Mouse (Mus musculus) embryo, embryonic 11 days (tissue): ENCODE results near the gene Nup85.

Experiments
- DNase-seq: peaks from one replicate; pipeline ENCODE4 v3.0.0-alpha.2; 2015

Nup85 gene

GRCm38 (mm10) chr11:115584376-115585073 is 20.3 kb downstream of the Nup85 start:
- DNase-seq = no peak

GRCm38 (mm10) chr11:115585573-115586100 is 21.4 kb downstream of the Nup85 start:
- no peak for DNase-seq

GRCm38 (mm10) chr11:115586403-115586802 is 22.2 kb downstream of the Nup85 start:
- DNase-seq = no peak

GRCm38 (mm10) chr11:115587984-115588383 is 23.8 kb downstream of the Nup85 start:
- no peak for DNase-seq

- DNase-seq = no peak
Observed at GRCm38 (mm10) chr11:115590526-115591075, 26.4 kb downstream of the Nup85 start.

- DNase-seq = no peak
Observed at GRCm38 (mm10) chr11:115595209-115595608, 31.0 kb downstream of the Nup85 start.

GRCm38 (mm10) chr11:115598309-115598708 is 34.1 kb downstream of the Nup85 start:
- DNase-seq = no peak

GRCm38 (mm10) chr11:115599722-115600121 is 35.5 kb downstream of the Nup85 start:
- DNase-seq = no peak

GRCm38 (mm10) chr11:115600743-115601142 is 36.5 kb downstream of the Nup85 start:
- DNase-seq = no peak

- no peak for DNase-seq
Observed at GRCm38 (mm10) chr11:115601174-115601573, 36.9 kb downstream of the Nup85 start.

GRCm38 (mm10) chr11:115603128-115603475 is 38.9 kb downstream of the Nup85 start:
- no peak for DNase-seq

GRCm38 (mm10) chr11:115603476-115604303 is 39.5 kb downstream of the Nup85 start, which contains the start of the genes Mrps7 and Gga3:
Gene Mrps7, plus strand, starts transcription at chr11:115603925.
Gene Gga3, minus strand, starts transcription at chr11:115604051.
- DNase-seq = peak; percentile 95

- no peak for DNase-seq
Observed at GRCm38 (mm10) chr11:115604304-115604696, 40.1 kb downstream of the Nup85 start.

GRCm38 (mm10) chr11:115606733-115607132 is 42.5 kb downstream of the Nup85 start:
- no peak for DNase-seq

GRCm38 (mm10) chr11:115608421-115609399 is 44.5 kb downstream of the Nup85 start:
- DNase-seq = no peak

- no peak for DNase-seq
Observed at GRCm38 (mm10) chr11:115609576-115609975, 45.3 kb downstream of the Nup85 start.

- DNase-seq = no peak
Observed at GRCm38 (mm10) chr11:115611173-115611572, 46.9 kb downstream of the Nup85 start.

- no peak for DNase-seq
Observed at GRCm38 (mm10) chr11:115612059-115612409, 47.8 kb downstream of the Nup85 start.

- peak; percentile 89 for DNase-seq
Observed at GRCm38 (mm10) chr11:115612410-115613137, 48.3 kb downstream of the Nup85 start, which contains the start of gene Mif4gd. Gene Mif4gd, minus strand, starts transcription at chr11:115612969.

GRCm38 (mm10) chr11:115613138-115613945 is 49.1 kb downstream of the Nup85 start:
- DNase-seq = no peak
